Mouse (Mus musculus) lung, postnatal 0 days (tissue): ENCODE results near the gene Mlycd.

Experiments
- CTCF ChIP-seq: IDR thresholded peaks from 2 replicates; pipeline ENCODE4 v1.5.1; 2016; ENCODE audit warnings: antibody characterized with exemption, mild to moderate bottlenecking
- EP300 ChIP-seq: IDR thresholded peaks from 2 replicates; pipeline ENCODE4 v1.6.1; 2016; ENCODE audit warnings: antibody characterized with exemption, mild to moderate bottlenecking, control low read depth

DNA sequence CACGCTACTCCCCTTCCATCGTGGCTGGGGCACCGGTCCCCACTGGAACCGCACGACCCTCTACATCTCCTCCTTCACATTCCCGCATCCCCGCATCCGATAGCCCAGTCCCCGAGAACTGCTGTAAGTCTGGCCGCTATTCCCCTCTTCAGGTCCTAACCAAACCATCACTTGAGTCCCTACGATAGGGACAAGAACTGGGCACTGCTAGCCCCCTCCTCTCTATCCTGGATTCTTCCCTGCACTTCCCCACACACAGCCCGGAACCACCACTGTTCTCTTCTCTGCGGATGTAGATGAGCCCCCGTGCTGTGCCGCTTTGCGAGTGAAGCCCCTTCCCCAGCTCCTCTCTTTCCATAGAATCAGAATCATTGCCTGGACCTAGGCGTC lies 53.1 kb downstream of the Mlycd start:
- no peak for TF ChIP-seq EP300
- no peak for TF ChIP-seq CTCF
